Mouse (Mus musculus): Measurements from ENCODE around the gene Tmem50a. TPM values are rescaled to one million over a fixed set of nuclear protein-coding genes. Genes with fewer than 3 reads are reported as not detected.
A peak's percentile ranks its signal among the peaks of the same experiment; 100 is the strongest.

Tmem50a gene
- polyA plus RNA-seq, 1 experiment from 2014 or later, result 149 TPM

DNA sequence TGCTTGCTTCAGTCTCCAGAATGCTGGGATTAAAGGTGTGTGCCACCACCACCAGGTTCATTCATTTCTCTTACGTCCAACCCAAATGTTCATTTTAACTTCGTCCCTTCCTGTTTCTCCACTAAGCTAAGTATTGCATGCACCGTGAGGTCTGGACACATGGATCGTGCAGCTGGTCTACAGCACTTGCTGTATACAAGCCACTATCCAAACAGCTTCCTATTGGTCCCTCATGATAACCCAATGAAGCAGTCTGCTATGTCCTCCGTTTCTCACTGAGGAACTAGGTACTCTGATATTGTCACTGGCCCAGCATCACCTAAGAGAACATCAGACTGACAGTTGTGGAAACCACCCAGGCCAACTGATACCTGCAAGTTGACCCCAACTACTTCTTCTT lies 49.0 kb downstream of the Tmem50a start:
- no peak overlapping the region for H3K4me3 ChIP-seq
- 88% methylated on average over 5 of the region's 5 CpGs for WGBS
- H3K27ac ChIP-seq, result no peak overlapping the region
- peaks cover 27% of the 10 kb centered on the region for H3K4me1 ChIP-seq (replicated peaks)
- DNase-seq (ENCODE audit: low spot score), result no peak
- H3K27me3 ChIP-seq (ENCODE audit: insufficient read depth, poor library complexity, severe bottlenecking), result peaks cover 37% of the 10 kb centered on the region
- H3K36me3 ChIP-seq, result no peaks in the 10 kb centered on the region
- no peaks in the 10 kb centered on the region for H3K9me3 ChIP-seq

- peaks cover 33% of the 10 kb centered on the region for H3K27me3 ChIP-seq (ENCODE audit: insufficient read depth, poor library complexity, severe bottlenecking)
- no peak for DNase-seq (ENCODE audit: low spot score)
- no peak overlapping the region for H3K27ac ChIP-seq
- peaks cover 23% of the 10 kb centered on the region for H3K4me1 ChIP-seq (replicated peaks)
- H3K36me3 ChIP-seq, result no peaks in the 10 kb centered on the region
- WGBS, result 78% methylated on average over 6 of the region's 6 CpGs
- no peaks in the 10 kb centered on the region for H3K9me3 ChIP-seq
- H3K4me3 ChIP-seq, result peak overlapping the region; percentile 9; the same call in 1 of the 2 replicates
Measured at GRCm38 (mm10) chr4:134865340-134865739, 49.5 kb downstream of the Tmem50a start.

- Histone ChIP-seq H3K4me3 (peak within 1 kb of the TSS; percentile 29), H3K27ac (peak within 1 kb of the TSS; percentile 70)
- DNase-seq (ENCODE audit: low spot score), result no peak
Measured at GRCm38 (mm10) chr4:134863937-134864729, 50.7 kb downstream of the Tmem50a start, which contains the start of gene Rhd. Gene Rhd, plus strand, starts transcription at chr4:134864536.

DNA sequence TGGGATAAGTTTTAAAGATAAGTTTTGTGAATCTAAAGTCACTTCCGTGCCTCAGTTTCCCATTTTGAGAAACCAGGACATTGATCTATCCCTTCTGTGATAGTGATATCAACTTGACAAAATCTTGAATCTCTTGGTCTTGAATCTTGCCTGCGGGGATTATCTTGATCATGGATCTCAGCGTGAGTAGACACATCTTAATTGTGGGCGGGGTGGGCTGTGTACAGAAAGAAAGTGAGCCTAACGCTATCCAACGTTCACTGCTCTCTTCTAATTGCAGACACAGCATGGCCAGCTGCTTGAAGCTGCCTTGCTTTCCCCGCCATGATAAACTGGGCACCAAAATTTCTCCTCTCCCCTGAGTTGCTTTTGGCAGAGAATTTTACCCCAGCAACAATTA lies 51.8 kb downstream of the Tmem50a start:
- WGBS, result 87% methylated on average over 7 of the region's 7 CpGs
- Histone ChIP-seq H3K4me1 (replicated peaks) (peaks cover 3% of the 10 kb centered on the region; the same call in 1 of the 2 replicates), H3K36me3 (no peaks in the 10 kb centered on the region), H3K27ac (no peak overlapping the region), H3K9me3 (no peaks in the 10 kb centered on the region), H3K4me3 (no peak overlapping the region), H3K27me3 (ENCODE audit: insufficient read depth, poor library complexity, severe bottlenecking) (peaks cover 9% of the 10 kb centered on the region; the same call in 1 of the 2 replicates)
- DNase-seq (ENCODE audit: low spot score), result no peak

More at GRCm38 (mm10) chr4:134863937-134864729, 50.7 kb downstream of the Tmem50a start, which contains the start of gene Rhd:
- no peaks in the 10 kb centered on the region for H3K36me3 ChIP-seq
- peaks cover 21% of the 10 kb centered on the region for H3K27me3 ChIP-seq (ENCODE audit: insufficient read depth, poor library complexity, severe bottlenecking)
- H3K9me3 ChIP-seq, result no peaks in the 10 kb centered on the region
- 76% methylated on average over 14 of the region's 14 CpGs for WGBS
- peaks cover 11% of the 10 kb centered on the region for H3K4me1 ChIP-seq (replicated peaks)

GRCm38 (mm10) chr4:134861884-134862283 lies 52.9 kb downstream of the Tmem50a start:
- no peaks in the 10 kb centered on the region for H3K36me3 ChIP-seq
- WGBS, result 90% methylated on average over 6 of the region's 6 CpGs
- no peaks in the 10 kb centered on the region for H3K9me3 ChIP-seq
- no peak overlapping the region for H3K4me3 ChIP-seq
- peaks cover 3% of the 10 kb centered on the region; the same call in 1 of the 2 replicates for H3K4me1 ChIP-seq (replicated peaks)
- no peak overlapping the region for H3K27ac ChIP-seq
- no peak for DNase-seq (ENCODE audit: low spot score)
- H3K27me3 ChIP-seq (ENCODE audit: insufficient read depth, poor library complexity, severe bottlenecking), result no peaks in the 10 kb centered on the region

DNA sequence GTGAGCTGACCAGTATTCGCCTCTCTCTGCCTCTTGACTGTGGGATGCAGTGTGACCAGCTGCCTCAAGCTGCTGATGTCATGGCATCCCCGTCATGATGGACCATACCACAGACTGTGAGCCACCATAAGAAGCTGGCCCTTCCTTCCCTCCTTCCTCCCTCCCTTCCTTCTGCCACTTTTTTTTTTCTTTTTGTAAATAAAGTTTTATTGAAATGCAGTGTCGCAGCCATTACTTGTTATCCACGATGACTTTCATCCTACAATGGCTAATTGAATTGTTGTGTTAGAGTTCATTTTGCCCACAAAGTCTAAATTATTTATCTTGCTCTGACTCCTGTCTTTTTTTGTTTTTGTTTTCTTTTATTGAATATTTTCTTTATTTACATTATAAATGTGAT lies 56.3 kb downstream of the Tmem50a start:
- no peak for DNase-seq (ENCODE audit: low spot score)
- WGBS, result 89% methylated on average over 4 of the region's 4 CpGs

GRCm38 (mm10) chr4:134856501-134856900 lies 58.3 kb downstream of the Tmem50a start:
- no peak for DNase-seq (ENCODE audit: low spot score)

More for the DNA sequence above, 56.3 kb downstream of the Tmem50a start:
- Histone ChIP-seq H3K27me3 (ENCODE audit: insufficient read depth, poor library complexity, severe bottlenecking) (peaks cover 22% of the 10 kb centered on the region), H3K4me1 (replicated peaks) (peaks cover 16% of the 10 kb centered on the region), H3K27ac (no peak overlapping the region), H3K36me3 (no peaks in the 10 kb centered on the region), H3K9me3 (no peaks in the 10 kb centered on the region), H3K4me3 (no peak overlapping the region)

DNA sequence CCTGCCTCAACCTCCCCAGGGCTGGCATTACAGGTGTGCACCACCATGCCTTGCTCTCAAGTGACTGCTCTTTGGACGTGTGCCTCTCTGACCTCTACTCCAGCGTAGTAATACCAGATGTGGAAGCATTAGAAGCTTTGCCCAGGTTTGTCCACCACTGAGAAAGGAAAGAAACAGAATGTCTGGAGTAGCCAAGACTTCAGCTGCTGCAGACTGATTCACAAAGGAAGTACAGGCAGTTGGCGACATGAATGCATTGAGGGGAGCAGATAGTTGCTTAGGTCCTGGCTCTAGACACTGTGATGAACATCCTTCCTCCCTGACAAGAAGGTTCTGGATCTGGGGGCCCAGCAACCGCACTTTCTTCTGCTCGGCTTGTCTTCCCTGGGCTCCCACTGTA lies 58.8 kb downstream of the Tmem50a start:
- Histone ChIP-seq H3K36me3 (no peaks in the 10 kb centered on the region), H3K4me3 (no peak overlapping the region), H3K9me3 (no peaks in the 10 kb centered on the region), H3K4me1 (replicated peaks) (peaks cover 31% of the 10 kb centered on the region), H3K27ac (peak overlapping the region; percentile 35; the same call in 1 of the 2 replicates), H3K27me3 (ENCODE audit: insufficient read depth, poor library complexity, severe bottlenecking) (peaks cover 22% of the 10 kb centered on the region)
- WGBS, result 60% methylated on average over 5 of the region's 5 CpGs
- no peak for DNase-seq (ENCODE audit: low spot score)

More at GRCm38 (mm10) chr4:134856501-134856900, 58.3 kb downstream of the Tmem50a start:
- H3K4me3 ChIP-seq, result no peak overlapping the region
- no peaks in the 10 kb centered on the region for H3K36me3 ChIP-seq
- H3K9me3 ChIP-seq, result no peaks in the 10 kb centered on the region
- peak overlapping the region; percentile 35; the same call in 1 of the 2 replicates for H3K27ac ChIP-seq
- H3K27me3 ChIP-seq (ENCODE audit: insufficient read depth, poor library complexity, severe bottlenecking), result peaks cover 22% of the 10 kb centered on the region
- H3K4me1 ChIP-seq (replicated peaks), result peaks cover 27% of the 10 kb centered on the region
- WGBS, result 38% methylated on average over 5 of the region's 5 CpGs

GRCm38 (mm10) chr4:134855371-134855770 lies 59.5 kb downstream of the Tmem50a start:
- Histone ChIP-seq H3K4me1 (replicated peaks) (peaks cover 38% of the 10 kb centered on the region), H3K27me3 (ENCODE audit: insufficient read depth, poor library complexity, severe bottlenecking) (peaks cover 22% of the 10 kb centered on the region), H3K27ac (no peak overlapping the region; the same call in 1 of the 2 replicates), H3K9me3 (no peaks in the 10 kb centered on the region), H3K36me3 (no peaks in the 10 kb centered on the region), H3K4me3 (no peak overlapping the region)
- 42% methylated on average over 3 of the region's 3 CpGs for WGBS
- DNase-seq (ENCODE audit: low spot score), result no peak

DNA sequence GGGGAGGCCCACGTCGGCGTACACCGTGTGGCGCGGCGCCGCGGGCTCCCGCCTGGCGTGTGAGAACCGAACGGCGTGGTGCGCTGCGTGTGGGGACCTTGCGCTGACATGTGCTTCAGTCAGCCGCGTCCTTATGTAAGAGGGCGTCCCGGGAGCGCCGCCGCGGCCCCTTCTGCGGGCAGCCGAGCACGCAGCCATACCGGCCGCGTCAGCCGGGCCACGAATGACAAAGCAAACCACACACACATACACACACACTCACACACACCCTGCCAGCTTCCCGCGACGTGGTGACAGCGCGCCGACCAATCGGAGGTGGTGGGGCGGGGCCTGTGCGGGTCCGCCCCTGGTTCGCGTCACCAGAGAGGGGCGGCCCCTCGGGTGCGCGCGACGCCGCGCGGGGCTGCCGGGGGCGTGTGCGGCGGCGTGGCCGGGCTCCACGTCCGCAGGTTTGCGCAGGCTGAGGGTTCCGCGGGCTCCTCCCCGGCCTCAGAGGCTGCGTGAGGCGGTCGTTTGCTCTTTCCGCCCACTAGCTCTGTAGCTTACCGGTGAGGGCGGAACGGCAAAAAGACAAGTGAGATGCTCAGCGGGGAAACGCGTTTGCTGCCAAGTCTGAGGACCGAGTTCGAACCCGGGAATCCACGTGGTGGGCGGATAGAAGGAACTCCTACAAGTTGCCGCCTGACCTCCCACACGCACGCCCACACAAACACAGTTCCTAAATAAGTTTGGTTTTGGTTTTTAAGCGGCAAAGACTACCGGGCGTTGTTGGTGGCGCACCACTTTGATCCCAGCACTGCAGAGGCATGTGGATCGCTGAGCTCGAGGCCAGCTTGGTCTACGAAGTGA lies 61.0 kb downstream of the Tmem50a start:
- Histone ChIP-seq H3K36me3 (no peaks in the 10 kb centered on the region), H3K4me1 (replicated peaks) (peaks cover 38% of the 10 kb centered on the region), H3K27me3 (ENCODE audit: insufficient read depth, poor library complexity, severe bottlenecking) (peaks cover 22% of the 10 kb centered on the region), H3K4me3 (peak overlapping the region; percentile 95), H3K9me3 (no peaks in the 10 kb centered on the region), H3K27ac (peak overlapping the region; percentile 99)
- WGBS, result 2% methylated on average over 91 of the region's 91 CpGs
- peak; percentile 91 for DNase-seq (ENCODE audit: low spot score)

GRCm38 (mm10) chr4:134853259-134853636 lies 61.6 kb downstream of the Tmem50a start, which contains the start of gene Maco1:
Gene Maco1, minus strand, starts transcription at chr4:134853345.
- Histone ChIP-seq H3K27ac (peak within 1 kb of the TSS; percentile 99), H3K27me3 (ENCODE audit: insufficient read depth, poor library complexity, severe bottlenecking) (peaks cover 22% of the 10 kb centered on the region), H3K9me3 (no peaks in the 10 kb centered on the region), H3K4me1 (replicated peaks) (peaks cover 38% of the 10 kb centered on the region), H3K36me3 (no peaks in the 10 kb centered on the region), H3K4me3 (peak within 1 kb of the TSS; percentile 95)
- DNase-seq (ENCODE audit: low spot score), result peak; percentile 99
- WGBS, result under 1% methylated on average over 30 of the region's 38 CpGs

DNA sequence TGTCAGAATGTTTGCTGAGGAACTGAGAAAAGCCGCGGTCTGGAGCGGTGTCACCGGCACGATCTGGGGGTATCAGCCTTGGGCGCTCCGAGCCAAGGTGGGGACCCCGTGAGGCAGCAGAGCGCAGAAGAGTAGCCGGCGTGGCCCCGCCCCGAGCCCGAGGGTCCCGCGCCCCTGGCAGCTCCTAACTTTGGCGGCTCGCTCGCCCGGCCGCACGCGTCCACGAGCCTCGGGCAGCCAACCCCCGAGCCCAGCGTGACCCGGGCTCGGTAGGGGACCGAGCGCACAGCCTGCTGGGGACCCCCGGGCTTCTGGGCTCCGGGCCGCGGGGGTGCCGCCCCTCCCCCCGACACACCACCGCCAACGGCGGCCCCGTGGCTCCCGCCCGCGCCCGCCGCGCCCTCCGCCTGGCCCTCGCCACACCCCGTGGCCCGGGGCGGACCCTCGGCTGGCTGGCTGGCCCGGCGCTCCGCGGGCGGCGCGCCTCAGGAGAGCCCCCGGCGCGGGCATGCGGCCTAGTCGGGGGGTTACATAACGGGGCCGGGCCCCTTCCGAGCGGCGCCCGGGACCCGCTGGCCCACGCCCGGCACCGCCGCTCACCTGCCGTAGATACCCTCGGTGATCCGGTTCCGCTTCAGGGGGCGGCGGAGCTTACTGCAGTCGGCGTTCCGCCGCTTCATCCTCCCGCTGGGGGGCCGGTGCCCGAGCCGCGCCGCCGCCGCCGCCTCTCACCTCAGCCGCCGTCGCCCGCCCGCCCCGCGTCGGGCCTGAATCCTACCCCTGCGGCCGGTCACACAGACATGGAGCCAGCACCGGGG lies 62.2 kb downstream of the Tmem50a start:
- peak overlapping the region; percentile 95 for H3K4me3 ChIP-seq
- H3K36me3 ChIP-seq, result peaks cover 2% of the 10 kb centered on the region; the same call in 1 of the 2 replicates
- peaks cover 22% of the 10 kb centered on the region for H3K27me3 ChIP-seq (ENCODE audit: insufficient read depth, poor library complexity, severe bottlenecking)
- DNase-seq (ENCODE audit: low spot score), result peak; percentile 52
- under 1% methylated on average over 92 of the region's 106 CpGs for WGBS
- H3K27ac ChIP-seq, result peak overlapping the region; percentile 99
- H3K4me1 ChIP-seq (replicated peaks), result peaks cover 38% of the 10 kb centered on the region
- no peaks in the 10 kb centered on the region for H3K9me3 ChIP-seq

Data from hindbrain, embryonic 10.5 days (tissue).